Mouse (Mus musculus) liver, embryonic 15.5 days (tissue): ENCODE data around the gene Prr3. TPM values are rescaled to one million over a fixed set of nuclear protein-coding genes. Genes with fewer than 3 reads are reported as not detected.
"Not testable (repeated sequence)": the region's sequence is repeated elsewhere in the genome, so short reads cannot be mapped to it uniquely, and the experiment has no call there.

ENCODE experiments used
- ATAC-seq: fragments of 200-750 bp; cut with Nextera tagmentation; 2 replicates; pipeline ENCODE4 v1.8.0; 2017; ENCODE audit warnings: moderate number of reproducible peaks, mild to moderate bottlenecking, moderate library complexity; ENCODE audit not compliant: insufficient read depth
- H3K27ac ChIP-seq: fragments of 300-500 bp; sonication (generic); replicated peaks from 2 replicates; pipeline ENCODE4 v1.5.1; 2015; ENCODE audit warnings: mild to moderate bottlenecking, inconsistent platforms
- H3K27me3 ChIP-seq: fragments of 300-500 bp; sonication (generic); 2 replicates; pipeline ENCODE4 v1.6.1; 2015; ENCODE audit warnings: mild to moderate bottlenecking, inconsistent platforms
- H3K36me3 ChIP-seq: fragments of 300-500 bp; sonication (generic); replicated peaks from 2 replicates; pipeline ENCODE4 v1.6.1; 2015; ENCODE audit warnings: moderate library complexity, mild to moderate bottlenecking, inconsistent platforms
- H3K4me1 ChIP-seq: fragments of 300-500 bp; sonication (generic); replicated peaks from 2 replicates; pipeline ENCODE4 v1.6.1; 2015; ENCODE audit warnings: inconsistent platforms
- H3K4me2 ChIP-seq: fragments of 300-500 bp; sonication (generic); 2 replicates; pipeline ENCODE4 v1.6.1; 2015; ENCODE audit warnings: moderate library complexity, mild to moderate bottlenecking, inconsistent platforms
- H3K4me3 ChIP-seq: fragments of 300-500 bp; sonication (generic); replicated peaks from 2 replicates; pipeline ENCODE4 v1.5.1; 2015; ENCODE audit warnings: mild to moderate bottlenecking, inconsistent platforms
- H3K9ac ChIP-seq: fragments of 300-500 bp; sonication (generic); 2 replicates; pipeline ENCODE4 v1.6.1; 2015; ENCODE audit warnings: moderate library complexity, mild to moderate bottlenecking, inconsistent platforms
- H3K9me3 ChIP-seq: fragments of 300-500 bp; sonication (generic); replicated peaks from 2 replicates; pipeline ENCODE4 v1.6.1; 2016; ENCODE audit warnings: inconsistent platforms
- WGBS: fragments of 180-500 bp; shearing (Covaris S2); methylation state at CpG from one replicate; pipeline ENCODE4 v1.1.7; 2015; ENCODE audit warnings: mixed read lengths; ENCODE audit not compliant: insufficient replicate concordance; 5-methylcytosine and 5-hydroxymethylcytosine counted together
- polyA plus RNA-seq: library from polyadenylated mRNA; unstranded; fragments of >200 nt; fragmentation: Nextera tagmentation; extraction: Ambion mirVana; gene quantifications from 2 replicates; pipeline ENCODE4 v1.2.1, GENCODE M21; 2015

The Prr3 gene
- polyA plus RNA-seq, 1 experiment from 2014 or later: 5.5 TPM

DNA sequence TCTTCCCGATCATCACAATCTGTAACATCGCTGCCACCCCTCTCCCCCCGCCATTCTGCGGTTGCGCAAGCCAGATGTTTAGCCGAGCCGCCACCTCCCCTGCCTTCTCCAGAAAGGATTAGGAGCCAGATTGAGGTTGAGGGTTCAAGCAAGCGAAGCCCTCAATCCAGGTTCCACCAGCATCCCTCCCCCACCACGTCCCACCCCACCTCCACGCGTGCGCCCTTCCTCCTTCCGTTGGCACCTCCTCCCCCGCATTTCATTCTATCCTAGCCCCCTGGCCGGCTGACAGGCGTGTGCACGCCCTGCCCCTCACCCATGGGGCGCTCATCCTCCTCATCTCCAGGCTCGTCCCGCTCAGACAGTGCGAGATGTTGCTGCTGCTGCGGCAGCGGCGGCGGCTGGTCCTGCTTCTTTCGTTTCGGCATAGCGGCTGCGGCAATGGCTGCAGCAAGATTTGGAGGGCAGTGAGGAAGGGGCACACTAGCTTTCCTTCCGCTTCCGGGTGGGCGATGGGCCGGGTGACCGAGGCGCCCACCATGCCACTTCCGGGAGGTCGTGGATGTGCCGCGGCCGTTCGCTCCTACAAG lies 1.1 kb downstream of the Prr3 start:
- ATAC-seq: peak; percentile 33
- Histone ChIP-seq H3K4me1 (peaks cover 38% of the 10 kb centered on the region), H3K4me3 (peak overlapping the region; percentile 89), H3K4me2 (peak overlapping the region; percentile 98), H3K36me3 (peaks cover 20% of the 10 kb centered on the region), H3K9me3 (no peaks in the 10 kb centered on the region), H3K27ac (peak overlapping the region; percentile 89), H3K9ac (peak overlapping the region; percentile 62), H3K27me3 (no peaks in the 10 kb centered on the region; the same call in 1 of the 2 replicates)
- WGBS: under 1% methylated on average over 41 of the region's 41 CpGs

DNA sequence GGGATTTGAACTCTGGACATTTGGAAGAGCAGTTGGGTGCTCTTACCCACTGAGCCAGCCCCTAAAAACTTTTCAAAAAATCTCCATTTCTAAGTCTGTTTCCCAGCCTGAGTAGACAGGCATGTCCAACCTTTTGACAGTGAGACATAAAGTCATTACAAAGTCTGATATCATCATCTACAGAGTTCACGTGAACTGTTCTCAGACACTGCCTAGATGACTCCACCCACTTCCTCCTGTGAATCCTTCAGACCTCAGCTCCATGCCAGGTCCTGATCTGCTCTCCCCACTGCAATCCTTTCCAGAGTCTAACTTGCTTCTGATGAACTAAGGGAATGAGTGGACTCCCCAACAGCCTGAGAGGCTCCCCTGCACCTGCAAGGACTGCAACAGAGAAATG lies 7.9 kb downstream of the Prr3 start:
- Histone ChIP-seq H3K27ac (no peak overlapping the region), H3K4me2 (no peak overlapping the region), H3K4me1 (peaks cover 41% of the 10 kb centered on the region), H3K36me3 (peaks cover 25% of the 10 kb centered on the region), H3K27me3 (no peaks in the 10 kb centered on the region), H3K4me3 (no peak overlapping the region), H3K9me3 (no peaks in the 10 kb centered on the region), H3K9ac (no peak overlapping the region)
- ATAC-seq: no peak
- 29% methylated on average over 1 of the region's 1 CpGs for WGBS

DNA sequence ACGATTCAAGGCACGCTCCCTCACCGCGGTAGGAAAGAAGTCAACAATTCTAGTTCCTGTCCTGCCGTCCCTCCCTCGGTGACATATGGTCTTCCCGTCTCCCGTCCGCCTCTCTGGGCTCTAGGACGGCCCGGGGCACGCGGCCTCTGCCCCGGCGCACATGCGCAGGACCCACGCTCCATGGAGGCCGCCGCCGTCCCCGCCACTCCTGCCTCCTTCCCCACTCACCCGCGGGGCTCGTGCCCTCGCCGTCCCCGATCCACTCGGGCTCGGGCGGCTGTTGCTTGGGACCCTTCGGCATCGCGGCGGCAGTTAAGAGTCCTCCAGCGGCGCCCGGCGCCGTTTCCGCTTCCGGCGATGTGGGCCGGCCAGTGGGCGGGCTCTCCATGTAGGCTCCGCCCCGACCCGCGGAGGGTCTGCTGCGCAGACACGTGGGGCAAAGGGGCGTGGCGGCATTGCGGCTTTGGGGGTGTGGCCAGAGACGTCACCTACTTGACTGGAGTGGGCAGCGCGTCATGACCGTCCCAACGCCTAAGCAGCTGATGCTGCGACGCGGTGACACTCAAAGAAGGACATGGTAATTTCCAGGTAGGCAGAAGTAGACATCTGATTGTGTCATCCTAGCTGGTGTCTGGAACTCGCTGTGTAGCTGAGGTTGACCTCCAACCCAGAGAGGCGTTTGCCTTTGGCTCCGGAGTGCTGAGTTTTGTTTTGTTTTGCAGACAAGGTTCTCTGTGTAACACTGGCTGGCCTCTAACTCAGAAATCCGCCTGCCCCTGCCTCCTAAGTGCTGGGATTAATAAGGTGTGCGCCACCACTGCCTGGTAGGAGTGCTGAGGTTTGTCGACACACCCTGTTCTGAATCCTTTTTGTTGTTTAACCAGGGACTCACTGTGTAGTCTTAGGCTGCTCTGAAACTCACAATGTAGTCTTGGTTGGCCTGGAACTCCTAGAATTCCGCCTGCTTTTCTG lies 10.3 kb downstream of the Prr3 start, which contains the start of gene Abcf1:
TSS of gene Abcf1 (minus strand) at position 344 of the 972 bp plus-strand sequence.
- H3K36me3 ChIP-seq: peaks cover 46% of the 10 kb centered on the region
- peaks cover 52% of the 10 kb centered on the region for H3K4me1 ChIP-seq
- H3K4me2 ChIP-seq: peak within 1 kb of the TSS; percentile 86
- H3K27ac ChIP-seq: peak within 1 kb of the TSS; percentile 82
- peak within 1 kb of the TSS; percentile 90 for H3K4me3 ChIP-seq
- under 1% methylated on average over 68 of the region's 68 CpGs for WGBS
- no peaks in the 10 kb centered on the region for H3K27me3 ChIP-seq
- H3K9ac ChIP-seq: peak within 1 kb of the TSS; percentile 88
- ATAC-seq: peak; percentile 93
- no peaks in the 10 kb centered on the region for H3K9me3 ChIP-seq

- ATAC-seq: no peak
- Histone ChIP-seq H3K4me1 (peaks cover 52% of the 10 kb centered on the region), H3K9ac (no peak overlapping the region), H3K4me3 (no peak overlapping the region), H3K4me2 (no peak overlapping the region), H3K9me3 (no peaks in the 10 kb centered on the region), H3K36me3 (peaks cover 53% of the 10 kb centered on the region), H3K27ac (no peak overlapping the region), H3K27me3 (no peaks in the 10 kb centered on the region)
- 81% methylated on average over 2 of the region's 2 CpGs for WGBS
Measured at GRCm38 (mm10) chr17:35967621-35968020, 12.4 kb downstream of the Prr3 start.

DNA sequence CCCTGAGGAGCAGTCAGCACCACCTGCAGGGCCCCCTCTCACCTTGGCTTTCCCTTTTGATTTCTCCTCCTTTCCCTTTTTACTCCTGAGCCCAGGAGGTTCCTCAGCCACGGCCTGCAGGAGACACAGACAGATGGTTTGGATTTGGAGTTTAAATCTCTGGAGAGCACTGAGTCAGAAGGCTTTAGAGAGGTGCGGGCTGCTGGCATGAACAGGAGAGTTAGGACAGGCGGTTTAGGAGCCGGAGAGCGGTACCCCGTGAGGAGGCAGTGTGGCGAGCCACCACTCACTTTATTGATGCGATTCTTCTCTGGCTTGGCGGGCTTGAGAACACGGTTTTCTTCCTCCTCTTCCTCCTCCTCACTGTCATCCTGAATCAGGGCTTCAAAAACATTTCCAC lies 16.8 kb downstream of the Prr3 start:
- Histone ChIP-seq H3K27ac (no peak overlapping the region), H3K27me3 (no peaks in the 10 kb centered on the region), H3K9me3 (no peaks in the 10 kb centered on the region), H3K4me1 (peaks cover 22% of the 10 kb centered on the region), H3K36me3 (peaks cover 93% of the 10 kb centered on the region), H3K4me2 (no peak overlapping the region), H3K9ac (no peak overlapping the region), H3K4me3 (no peak overlapping the region)
- ATAC-seq: no peak
- 85% methylated on average over 10 of the region's 10 CpGs for WGBS

- Histone ChIP-seq H3K36me3 (peaks cover 82% of the 10 kb centered on the region), H3K4me2 (no peak overlapping the region)
- 88% methylated on average over 15 of the region's 15 CpGs for WGBS
Measured at GRCm38 (mm10) chr17:35958533-35959223, 21.4 kb downstream of the Prr3 start.

DNA sequence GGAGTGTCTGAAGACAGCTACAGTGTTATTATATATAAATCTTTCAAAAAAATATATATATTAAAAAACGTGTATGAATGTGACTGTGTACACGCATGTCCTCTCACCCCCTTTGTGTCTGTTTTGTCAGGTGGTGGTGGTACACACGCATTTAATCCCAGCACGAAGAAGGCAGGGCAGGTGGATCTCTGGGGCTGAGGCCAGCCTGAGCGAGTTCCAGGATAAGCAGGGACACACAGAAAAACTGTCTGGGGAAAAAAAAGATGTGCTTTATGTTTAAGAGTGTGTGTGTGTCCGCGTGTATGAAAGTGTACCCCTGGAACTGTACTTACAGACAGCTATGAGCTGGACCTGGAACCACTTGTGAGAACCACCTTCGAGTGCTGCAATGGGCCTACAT lies 25.4 kb downstream of the Prr3 start:
- Histone ChIP-seq H3K9ac (no peak overlapping the region), H3K36me3 (peaks cover 42% of the 10 kb centered on the region), H3K27ac (no peak overlapping the region), H3K4me1 (no peaks in the 10 kb centered on the region), H3K4me3 (no peak overlapping the region), H3K9me3 (no peaks in the 10 kb centered on the region), H3K27me3 (no peaks in the 10 kb centered on the region; the same call in 1 of the 2 replicates), H3K4me2 (no peak overlapping the region)
- no peak for ATAC-seq
- 72% methylated on average over 8 of the region's 8 CpGs for WGBS

More at GRCm38 (mm10) chr17:35958533-35959223, 21.4 kb downstream of the Prr3 start:
- Histone ChIP-seq H3K9ac (no peak overlapping the region), H3K9me3 (no peaks in the 10 kb centered on the region), H3K27me3 (no peaks in the 10 kb centered on the region), H3K4me3 (no peak overlapping the region), H3K4me1 (no peaks in the 10 kb centered on the region), H3K27ac (no peak overlapping the region)
- no peak for ATAC-seq

DNA sequence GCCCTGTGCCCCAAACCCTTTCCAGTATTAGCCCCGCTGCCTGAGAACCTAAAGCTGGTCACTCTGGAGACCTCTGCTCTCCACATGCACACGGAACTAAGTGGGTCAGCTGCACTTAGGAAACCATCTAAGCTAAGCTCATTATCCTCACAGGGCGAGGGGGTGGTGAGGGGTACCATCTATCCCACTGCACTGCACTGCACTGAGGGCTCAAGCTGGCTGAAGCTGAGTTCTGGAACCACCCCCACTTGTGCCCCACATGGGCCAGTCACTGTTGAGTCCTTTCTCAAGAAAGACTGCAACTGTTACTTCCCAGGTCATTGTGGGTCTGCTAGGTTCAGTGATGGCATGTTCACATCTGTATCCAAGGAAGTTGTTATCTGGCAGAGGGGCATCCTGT lies 27.5 kb downstream of the Prr3 start:
- not testable (repeated sequence) for ATAC-seq, H3K9ac ChIP-seq, H3K4me2 ChIP-seq, H3K4me3 ChIP-seq, H3K27ac ChIP-seq, H3K9me3 ChIP-seq, H3K4me1 ChIP-seq, H3K27me3 ChIP-seq
- peaks cover 21% of the 10 kb centered on the region for H3K36me3 ChIP-seq
- 69% methylated on average over 3 of the region's 3 CpGs for WGBS

GRCm38 (mm10) chr17:35950946-35951345 lies 29.1 kb downstream of the Prr3 start:
- H3K4me2 ChIP-seq, ATAC-seq, H3K9ac ChIP-seq: not testable (repeated sequence)

DNA sequence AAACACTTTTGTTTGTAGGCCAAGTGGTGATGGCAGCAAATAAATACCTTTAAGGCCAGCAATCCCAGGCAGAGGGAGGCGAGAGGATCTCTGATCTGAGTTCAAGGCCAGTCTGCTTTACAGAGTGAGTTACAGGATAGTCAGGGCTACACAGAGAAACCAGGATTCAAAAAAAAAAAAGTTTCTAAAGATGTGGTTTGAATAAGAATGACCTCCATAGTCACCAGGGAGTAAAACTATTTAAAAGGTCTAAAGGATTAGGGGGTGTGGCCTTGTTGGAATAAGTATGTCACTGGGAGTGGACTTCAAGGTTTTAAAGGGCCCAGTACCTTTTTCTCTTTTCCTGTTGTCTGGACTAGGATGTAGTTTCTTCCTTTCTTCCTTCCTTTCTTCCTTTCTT lies 40.1 kb downstream of the Prr3 start:
- no peaks in the 10 kb centered on the region for H3K27me3 ChIP-seq
- no peak for ATAC-seq
- H3K27ac ChIP-seq: no peak overlapping the region
- H3K4me1 ChIP-seq: no peaks in the 10 kb centered on the region
- H3K4me3 ChIP-seq: no peak overlapping the region
- no peaks in the 10 kb centered on the region for H3K36me3 ChIP-seq
- H3K9ac ChIP-seq: no peak overlapping the region
- no peaks in the 10 kb centered on the region for H3K9me3 ChIP-seq
- WGBS: 42% methylated on average over 1 of the region's 1 CpGs
- H3K4me2 ChIP-seq: no peak overlapping the region

More at GRCm38 (mm10) chr17:35950946-35951345, 29.1 kb downstream of the Prr3 start:
- not testable (repeated sequence) for H3K9me3 ChIP-seq, H3K4me3 ChIP-seq, H3K36me3 ChIP-seq, H3K27ac ChIP-seq, H3K27me3 ChIP-seq, H3K4me1 ChIP-seq

- no peak overlapping the region for H3K27ac ChIP-seq
Measured at GRCm38 (mm10) chr17:35939108-35939507, 40.9 kb downstream of the Prr3 start.

More at GRCm38 (mm10) chr17:35939108-35939507, 40.9 kb downstream of the Prr3 start:
- no peaks in the 10 kb centered on the region for H3K9me3 ChIP-seq
- H3K4me1 ChIP-seq: no peaks in the 10 kb centered on the region
- H3K27me3 ChIP-seq: no peaks in the 10 kb centered on the region
- no peak for ATAC-seq
- whole genome bisulfite sequencing: 48% methylated on average over 2 of the region's 2 CpGs
- no peak overlapping the region for H3K9ac ChIP-seq
- no peaks in the 10 kb centered on the region for H3K36me3 ChIP-seq
- H3K4me2 ChIP-seq: no peak overlapping the region
- no peak overlapping the region for H3K4me3 ChIP-seq
